Comparison of ENCODE assay signal across 12 mouse cellular contexts in the genomic region with DNA sequence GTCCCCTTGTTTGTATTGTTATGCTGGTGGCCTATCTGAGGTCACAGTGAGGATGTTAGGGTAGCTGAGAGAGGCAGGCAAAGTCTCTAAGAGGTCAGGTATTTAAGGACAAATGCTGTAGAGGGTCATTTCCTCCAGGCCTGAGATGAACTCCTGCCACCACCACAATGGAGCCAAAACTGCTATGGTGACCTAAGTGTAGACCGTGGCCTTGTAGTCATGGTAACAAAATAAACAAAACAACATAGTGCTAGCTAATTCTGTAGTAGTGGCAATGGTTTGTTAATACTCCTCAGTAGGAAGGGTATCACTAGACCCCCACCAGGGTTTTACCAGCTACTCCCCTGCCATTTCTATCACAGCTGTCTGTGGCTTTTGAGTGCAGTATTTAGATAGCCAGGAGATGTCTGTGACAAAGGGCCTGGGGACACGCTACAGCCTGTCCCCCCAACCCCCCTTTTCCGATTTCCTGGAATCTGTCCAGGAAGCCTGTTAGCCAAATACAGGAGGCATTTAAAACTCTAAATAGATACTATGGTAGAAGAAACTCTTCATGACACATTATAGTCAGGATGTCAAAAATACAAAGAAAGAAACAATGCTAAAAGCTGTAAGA. TPM values are rescaled to one million over a fixed set of nuclear protein-coding genes. Genes with fewer than 3 reads are reported as not detected.
A peak's percentile ranks its signal among the peaks of the same experiment; 100 is the strongest.
DNase-seq lines count a peak whose midpoint lies in the region; ATAC-seq and TF ChIP-seq lines count a peak whose summit lies in the region.
"Had no signal": no experiment of that assay in that cellular context is flagged by ENCODE, and none has a peak within 500 bp of the region (broad histone marks: within the 10 kb centered on the region; RNA-seq: fewer than 3 reads in every experiment).

No protein-coding gene starts in this region.

- TF ChIP-seq CTCF in heart, adult 2 months (IDR thresholded peaks at IDR 0.05): no peak

- H3K4me1 ChIP-seq in heart, adult 2 months (ENCODE audit: control insufficient read depth, insufficient read depth, low read length): peaks cover 7% of the 10 kb centered on the region
- peaks cover 4% of the 10 kb centered on the region; the same call in 1 of the 2 replicates for H3K4me1 ChIP-seq in heart, embryonic 11.5 days (ENCODE audit: control insufficient read depth, insufficient read depth, low read length)
- H3K4me1 ChIP-seq in neural tube, embryonic 14.5 days (ENCODE audit: control insufficient read depth, insufficient read depth, low read length): no peaks in the 10 kb centered on the region
- peaks cover 7% of the 10 kb centered on the region; the same call in 1 of the 2 replicates for H3K4me1 ChIP-seq in hindbrain, embryonic 12.5 days
- H3K4me1 ChIP-seq: limb, embryonic 13.5 days had no signal

- H3K36me3 ChIP-seq in heart, adult 2 months (ENCODE audit: control insufficient read depth, insufficient read depth, low read length): peaks cover 7% of the 10 kb centered on the region
- no peaks in the 10 kb centered on the region for H3K36me3 ChIP-seq in heart, embryonic 11.5 days (ENCODE audit: control insufficient read depth, insufficient read depth, low read length)
- no peaks in the 10 kb centered on the region for H3K36me3 ChIP-seq in neural tube, embryonic 14.5 days (ENCODE audit: control insufficient read depth, insufficient read depth, low read length)
- H3K36me3 ChIP-seq in hindbrain, embryonic 12.5 days: no peaks in the 10 kb centered on the region
- H3K36me3 ChIP-seq: hindbrain, embryonic 15.5 days; limb, embryonic 13.5 days had no signal

- intact Hi-C loops in heart, adult 2 months (cut with DNase I): no loop called here
- intact Hi-C loops in heart, postnatal 10 days (cut with DNase I): no loop called here

- H3K4me2 ChIP-seq in heart, embryonic 11.5 days: no peak overlapping the region
- no peak overlapping the region for H3K4me2 ChIP-seq in neural tube, embryonic 14.5 days (ENCODE audit: low read depth, low read length)
- no peak overlapping the region for H3K4me2 ChIP-seq in hindbrain, embryonic 12.5 days (replicated peaks)
- H3K4me2 ChIP-seq: hindbrain, embryonic 15.5 days; limb, embryonic 13.5 days had no signal

- TF ChIP-seq POLR2A in heart, adult 2 months (IDR thresholded peaks at IDR 0.05; ENCODE audit: insufficient read depth, low read depth, low read length): no peak

- H3K4me3 ChIP-seq in heart, adult 2 months: no peak overlapping the region
- no peak overlapping the region for H3K4me3 ChIP-seq in heart, embryonic 11.5 days (ENCODE audit: low read depth, low read length)
- H3K4me3 ChIP-seq in neural tube, embryonic 14.5 days (ENCODE audit: low read depth, low read length): no peak overlapping the region
- H3K4me3 ChIP-seq in hindbrain, embryonic 12.5 days: no peak overlapping the region
- H3K4me3 ChIP-seq: hindbrain, embryonic 15.5 days; layer of hippocampus, adult 2 months; limb, embryonic 13.5 days; megakaryocyte, embryonic 14.5 days had no signal

- H3K79me2 ChIP-seq in heart, adult 2 months (replicated peaks; ENCODE audit: control insufficient read depth, insufficient read depth, low read length): no peaks in the 10 kb centered on the region

- H3K9me3 ChIP-seq in heart, embryonic 11.5 days (replicated peaks; ENCODE audit: control insufficient read depth, low read length): no peaks in the 10 kb centered on the region
- no peaks in the 10 kb centered on the region for H3K9me3 ChIP-seq in neural tube, embryonic 14.5 days (ENCODE audit: control insufficient read depth, low read length)
- H3K9me3 ChIP-seq in hindbrain, embryonic 12.5 days (replicated peaks): no peaks in the 10 kb centered on the region
- H3K9me3 ChIP-seq: hindbrain, embryonic 15.5 days; limb, embryonic 13.5 days; megakaryocyte, embryonic 14.5 days had no signal

- no peaks in the 10 kb centered on the region for H3K27me3 ChIP-seq in heart, adult 2 months (ENCODE audit: control insufficient read depth, insufficient read depth, low read length)
- H3K27me3 ChIP-seq in heart, embryonic 11.5 days (ENCODE audit: control insufficient read depth, insufficient read depth, low read length): no peaks in the 10 kb centered on the region
- H3K27me3 ChIP-seq in neural tube, embryonic 14.5 days (ENCODE audit: control insufficient read depth, insufficient read depth, low read length): no peaks in the 10 kb centered on the region
- H3K27me3 ChIP-seq in hindbrain, embryonic 12.5 days: no peaks in the 10 kb centered on the region
- H3K27me3 ChIP-seq: hindbrain, embryonic 15.5 days; limb, embryonic 13.5 days; megakaryocyte, embryonic 14.5 days had no signal

- no peak overlapping the region for H3K9ac ChIP-seq in heart, adult 2 months (ENCODE audit: low read depth, low read length)
- no peak overlapping the region for H3K9ac ChIP-seq in heart, embryonic 11.5 days (ENCODE audit: low read depth, low read length)
- no peak overlapping the region for H3K9ac ChIP-seq in neural tube, embryonic 14.5 days (replicated peaks; ENCODE audit: low read depth, low read length)
- H3K9ac ChIP-seq in hindbrain, embryonic 12.5 days: no peak overlapping the region
- H3K9ac ChIP-seq: hindbrain, embryonic 15.5 days; limb, embryonic 13.5 days had no signal

- ATAC-seq in heart, embryonic 11.5 days (replicated peaks; ENCODE audit: insufficient number of reproducible peaks, low FRiP score, low TSS enrichment): no peak
- peak; percentile 44; the same call in 1 of the 2 replicates for ATAC-seq in neural tube, embryonic 14.5 days (ENCODE audit: low read depth)
- no peak for ATAC-seq in hindbrain, embryonic 12.5 days (ENCODE audit: low FRiP score)

- peak; percentile 21 to 41 for DNase-seq in heart, adult 2 months
- no peak for DNase-seq in neural tube, embryonic 10.5 days (ENCODE audit: extremely low spot score, low spot score)
- DNase-seq in heart, postnatal 10 days: peak; percentile 47 to 52
- DNase-seq in yolk sac, embryonic 10.5 days (ENCODE audit: low spot score): peak; percentile 9
- no peak for DNase-seq in urinary bladder, postnatal 10 days (ENCODE audit: low spot score)

- 10% methylated on average over 3 of the region's 3 CpGs for WGBS in heart, adult 2 months
- WGBS in heart, embryonic 11.5 days (ENCODE audit: insufficient replicate concordance): 30% methylated on average over 3 of the region's 3 CpGs
- 41% methylated on average over 3 of the region's 3 CpGs for WGBS in neural tube, embryonic 14.5 days
- 56% methylated on average over 3 of the region's 3 CpGs for WGBS in hindbrain, embryonic 12.5 days

- 0 out of 2 replicates have a peak, but pooled peaks have one; percentile 55 for TF ChIP-seq EP300 in heart, adult 2 months (IDR thresholded peaks at IDR 0.05; ENCODE audit: insufficient read depth, low read depth, low read length)

- H3K27ac ChIP-seq in heart, adult 2 months: no peak overlapping the region
- H3K27ac ChIP-seq in heart, embryonic 11.5 days (ENCODE audit: low read depth, low read length): no peak overlapping the region
- no peak overlapping the region for H3K27ac ChIP-seq in neural tube, embryonic 14.5 days (ENCODE audit: low read depth, low read length)
- no peak overlapping the region for H3K27ac ChIP-seq in hindbrain, embryonic 12.5 days
- H3K27ac ChIP-seq: hindbrain, embryonic 15.5 days; layer of hippocampus, adult 2 months; limb, embryonic 13.5 days had no signal

RNA-seq across cellular contexts. Expression of a gene that starts 43.1 kb away (rescaled TPM):
- 10 to 100 TPM; 16.4 to 17.1 TPM for total RNA-seq in heart, adult 2 months (2021)
- 5.9 and 8.8 TPM in 2 replicates for polyA plus RNA-seq in heart, adult 2 months (2012; rRNA removed)
- 32.1 and 35.7 TPM in 2 replicates for polyA plus RNA-seq in heart, embryonic 11.5 days (2014; fragmentation: Nextera tagmentation; extraction: Ambion mirVana)
- 43.5 and 44.9 TPM in 2 replicates for polyA plus RNA-seq in neural tube, embryonic 14.5 days (2014; fragmentation: Nextera tagmentation; extraction: Ambion mirVana)
- 10 to 100 TPM; 27.5 to 31.6 TPM for total RNA-seq in heart, postnatal 10 days (2021)
- polyA plus RNA-seq in hindbrain, embryonic 12.5 days (2016; fragmentation: Nextera tagmentation; extraction: Ambion mirVana): 48.2 and 48.8 TPM in 2 replicates

Comparison
In these comparisons a context has a peak if more than half of its experiments do, and no peak if none do; other contexts are left out.
1. DNase-seq: peak in heart, adult 2 months (2 of 2), heart, postnatal 10 days (2 of 2) and yolk sac, embryonic 10.5 days (single experiment); none in neural tube, embryonic 10.5 days (single experiment) and urinary bladder, postnatal 10 days (single experiment).